Mouse (Mus musculus) midbrain, embryonic 16.5 days (tissue): ENCODE results near the gene Ass1. TPM values are rescaled to one million over a fixed set of nuclear protein-coding genes. Genes with fewer than 3 reads are reported as not detected.

Experiments
- ATAC-seq: fragments of 200-750 bp; cut with Nextera tagmentation; 2 replicates; pipeline ENCODE4 v1.8.0; 2017; ENCODE audit warnings: moderate TSS enrichment
- H3K27ac ChIP-seq: fragments of 300-500 bp; sonication (generic); 2 replicates; pipeline ENCODE4 v1.5.1; 2014; ENCODE audit warnings: mild to moderate bottlenecking, low read length, mixed read lengths
- H3K27me3 ChIP-seq: fragments of 300-500 bp; sonication (generic); 2 replicates; pipeline ENCODE4 v1.6.1; 2014; ENCODE audit warnings: low read depth, low read length, mixed read lengths; ENCODE audit not compliant: control insufficient read depth, insufficient read depth
- H3K36me3 ChIP-seq: fragments of 300-500 bp; sonication (generic); 2 replicates; pipeline ENCODE4 v1.6.1; 2014; ENCODE audit warnings: mild to moderate bottlenecking, low read length, moderate library complexity, mixed read lengths; ENCODE audit not compliant: control insufficient read depth, insufficient read depth
- H3K4me1 ChIP-seq: fragments of 300-500 bp; sonication (generic); 2 replicates; pipeline ENCODE4 v1.6.1; 2014; ENCODE audit warnings: mild to moderate bottlenecking, low read length, mixed read lengths; ENCODE audit not compliant: control insufficient read depth, insufficient read depth
- H3K4me2 ChIP-seq: fragments of 300-500 bp; sonication (generic); 2 replicates; pipeline ENCODE4 v1.6.1; 2014; ENCODE audit warnings: mild to moderate bottlenecking, low read length, mixed read lengths
- H3K4me3 ChIP-seq: fragments of 300-500 bp; sonication (generic); 2 replicates; pipeline ENCODE4 v1.5.1; 2014; ENCODE audit warnings: low read depth, mild to moderate bottlenecking, low read length, moderate library complexity, mixed read lengths
- H3K9ac ChIP-seq: fragments of 300-500 bp; sonication (generic); 2 replicates; pipeline ENCODE4 v1.6.1; 2014; ENCODE audit warnings: low read depth, low read length, mixed read lengths
- H3K9me3 ChIP-seq: fragments of 300-500 bp; sonication (generic); replicated peaks from 2 replicates; pipeline ENCODE4 v1.6.1; 2014; ENCODE audit warnings: mild to moderate bottlenecking, low read length, mixed read lengths; ENCODE audit not compliant: control insufficient read depth, poor library complexity, severe bottlenecking
- WGBS: fragments of 180-500 bp; shearing (Covaris S2); extraction: QIAGEN DNeasy Blood & Tissue Kit; methylation state at CpG from one replicate; pipeline ENCODE4 v1.1.7; 2014; 5-methylcytosine and 5-hydroxymethylcytosine counted together
- polyA plus RNA-seq: library from polyadenylated mRNA; unstranded; fragments of >200 nt; fragmentation: Nextera tagmentation; extraction: Ambion mirVana; gene quantifications from 2 replicates; pipeline ENCODE4 v1.2.1, GENCODE M21; 2015

The Ass1 gene
- polyA plus RNA-seq, 1 experiment from 2014 or later = 12.0 TPM

DNA sequence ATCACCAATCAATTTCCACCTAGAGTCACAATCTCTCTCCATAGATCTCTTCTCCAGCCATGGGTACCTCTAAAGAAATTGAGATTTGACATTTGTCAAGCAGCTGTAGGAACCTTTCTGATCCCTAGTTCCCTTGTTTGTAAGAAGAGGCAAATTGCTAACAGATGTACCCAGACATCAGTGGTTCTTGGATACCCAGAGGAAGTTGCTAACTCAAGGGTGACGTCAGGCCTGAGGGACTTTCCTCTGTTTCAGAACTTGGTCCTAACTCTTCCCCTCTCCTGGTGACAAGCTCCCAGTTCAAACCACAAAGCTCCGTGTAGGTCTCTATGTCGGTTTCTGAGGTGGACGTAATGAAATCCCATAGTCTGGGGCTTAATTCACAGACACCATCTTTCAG, 24.0 kb upstream of the Ass1 start:
- ATAC-seq = no peak
- Histone ChIP-seq H3K27ac (no peak overlapping the region), H3K9me3 (no peaks in the 10 kb centered on the region), H3K27me3 (no peaks in the 10 kb centered on the region), H3K4me2 (no peak overlapping the region), H3K4me1 (peaks cover 12% of the 10 kb centered on the region), H3K9ac (no peak overlapping the region), H3K36me3 (no peaks in the 10 kb centered on the region), H3K4me3 (no peak overlapping the region)
- 73% methylated on average over 4 of the region's 4 CpGs for WGBS

- no peaks in the 10 kb centered on the region for H3K9me3 ChIP-seq
- H3K27ac ChIP-seq = no peak overlapping the region
- 34% methylated on average over 4 of the region's 4 CpGs for WGBS
- H3K4me1 ChIP-seq = peaks cover 8% of the 10 kb centered on the region
- H3K27me3 ChIP-seq = no peaks in the 10 kb centered on the region
- no peak for ATAC-seq
- no peaks in the 10 kb centered on the region for H3K36me3 ChIP-seq
- no peak overlapping the region for H3K9ac ChIP-seq
- no peak overlapping the region for H3K4me2 ChIP-seq
- no peak overlapping the region for H3K4me3 ChIP-seq
These were observed 23.6 kb upstream of the Ass1 start for GRCm38 (mm10) chr2:31446456-31446855.

- ATAC-seq = no peak
- no peaks in the 10 kb centered on the region for H3K9me3 ChIP-seq
- no peak overlapping the region for H3K4me2 ChIP-seq
- WGBS = 80% methylated on average over 2 of the region's 2 CpGs
- H3K36me3 ChIP-seq = no peaks in the 10 kb centered on the region
- no peaks in the 10 kb centered on the region for H3K27me3 ChIP-seq
- no peak overlapping the region for H3K9ac ChIP-seq
- no peak overlapping the region for H3K4me3 ChIP-seq
- peaks cover 7% of the 10 kb centered on the region; the same call in 1 of the 2 replicates for H3K4me1 ChIP-seq
- H3K27ac ChIP-seq = no peak overlapping the region
These were observed 22.5 kb upstream of the Ass1 start for GRCm38 (mm10) chr2:31447536-31447935.

DNA sequence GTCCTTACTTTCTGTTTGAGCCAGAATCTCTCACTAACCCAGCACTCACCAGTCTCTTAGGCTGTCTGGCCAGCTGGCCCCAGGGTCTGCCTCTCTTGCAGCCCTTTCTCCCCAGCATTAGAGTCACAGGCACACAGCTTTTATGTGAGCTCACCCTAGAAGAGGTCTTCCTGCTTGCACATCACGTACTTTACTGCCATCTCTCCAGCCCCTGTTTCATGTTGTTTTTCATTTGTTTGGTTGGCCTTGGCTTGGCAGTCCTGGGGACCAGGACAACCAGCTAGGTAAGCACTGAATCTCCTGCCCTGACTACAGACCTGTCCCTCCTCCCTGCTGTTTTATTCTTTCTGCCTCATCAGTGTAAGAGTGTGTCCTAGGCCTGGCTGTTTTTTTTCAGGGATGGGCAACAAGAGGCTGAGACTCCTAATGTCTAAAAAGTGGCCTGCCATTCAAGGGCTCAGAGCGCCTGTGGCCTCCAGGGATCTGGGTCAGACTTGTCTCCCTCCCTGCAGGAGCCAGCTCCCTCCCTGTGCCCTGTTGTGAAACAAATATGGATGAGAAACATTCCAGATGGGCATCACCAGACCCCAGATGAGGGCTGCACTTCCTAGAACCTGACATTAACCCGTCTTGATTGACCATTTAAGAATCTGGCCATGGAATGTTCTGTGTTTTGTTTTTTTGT, 21.1 kb upstream of the Ass1 start:
- ATAC-seq = no peak; the same call in 1 of the 2 replicates
- H3K4me2 ChIP-seq = no peak overlapping the region
- no peaks in the 10 kb centered on the region for H3K36me3 ChIP-seq
- no peaks in the 10 kb centered on the region for H3K9me3 ChIP-seq
- H3K27ac ChIP-seq = peak overlapping the region; percentile 2; the same call in 1 of the 2 replicates
- peaks cover 7% of the 10 kb centered on the region; the same call in 1 of the 2 replicates for H3K4me1 ChIP-seq
- H3K27me3 ChIP-seq = no peaks in the 10 kb centered on the region
- no peak overlapping the region for H3K9ac ChIP-seq
- no peak overlapping the region for H3K4me3 ChIP-seq
- 32% methylated on average over 3 of the region's 3 CpGs for WGBS

GRCm38 (mm10) chr2:31449441-31449815, 20.6 kb upstream of the Ass1 start:
- 32% methylated on average over 4 of the region's 4 CpGs for WGBS

GRCm38 (mm10) chr2:31449902-31450301, 20.1 kb upstream of the Ass1 start:
- Histone ChIP-seq H3K4me2 (no peak overlapping the region), H3K9me3 (no peaks in the 10 kb centered on the region), H3K27me3 (no peaks in the 10 kb centered on the region), H3K4me3 (no peak overlapping the region), H3K36me3 (no peaks in the 10 kb centered on the region), H3K9ac (no peak overlapping the region), H3K27ac (no peak overlapping the region), H3K4me1 (peaks cover 7% of the 10 kb centered on the region; the same call in 1 of the 2 replicates)
- ATAC-seq = no peak
- WGBS = 95% methylated on average over 4 of the region's 4 CpGs

More at GRCm38 (mm10) chr2:31449441-31449815, 20.6 kb upstream of the Ass1 start:
- Histone ChIP-seq H3K9me3 (no peaks in the 10 kb centered on the region), H3K27ac (no peak overlapping the region; the same call in 1 of the 2 replicates), H3K4me1 (peaks cover 7% of the 10 kb centered on the region; the same call in 1 of the 2 replicates), H3K27me3 (no peaks in the 10 kb centered on the region), H3K36me3 (no peaks in the 10 kb centered on the region), H3K4me2 (no peak overlapping the region), H3K9ac (no peak overlapping the region), H3K4me3 (no peak overlapping the region)
- peak; percentile 64 for ATAC-seq

GRCm38 (mm10) chr2:31450661-31451060, 19.3 kb upstream of the Ass1 start:
- no peak overlapping the region for H3K9ac ChIP-seq
- no peaks in the 10 kb centered on the region for H3K36me3 ChIP-seq
- no peaks in the 10 kb centered on the region for H3K9me3 ChIP-seq
- H3K4me3 ChIP-seq = no peak overlapping the region
- peaks cover 7% of the 10 kb centered on the region; the same call in 1 of the 2 replicates for H3K4me1 ChIP-seq
- H3K27ac ChIP-seq = no peak overlapping the region
- no peak overlapping the region for H3K4me2 ChIP-seq
- H3K27me3 ChIP-seq = no peaks in the 10 kb centered on the region
- no peak for ATAC-seq
- 30% methylated on average over 3 of the region's 3 CpGs for WGBS

DNA sequence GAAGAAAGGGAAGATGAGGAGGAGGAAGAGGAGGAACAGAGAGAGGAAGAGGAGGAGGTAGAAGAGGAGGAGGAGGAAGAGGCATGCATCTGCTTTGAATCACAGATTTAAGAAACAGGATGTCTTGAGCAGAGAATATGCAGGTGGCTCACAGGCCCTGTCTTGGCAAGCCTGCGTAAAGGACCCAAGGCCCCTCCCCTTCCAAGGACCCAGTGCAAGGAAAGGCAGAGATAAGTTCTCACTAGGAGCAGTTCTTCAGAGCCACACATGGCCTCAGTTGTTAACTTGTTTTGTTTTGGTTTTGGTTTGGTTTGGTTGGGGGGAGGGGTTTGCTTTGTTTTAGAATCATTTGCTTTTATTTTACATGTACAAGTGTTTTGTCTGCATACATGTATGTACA, 18.5 kb upstream of the Ass1 start:
- no peaks in the 10 kb centered on the region for H3K9me3 ChIP-seq
- no peak overlapping the region for H3K27ac ChIP-seq
- no peak overlapping the region for H3K9ac ChIP-seq
- no peak overlapping the region for H3K4me2 ChIP-seq
- no peaks in the 10 kb centered on the region for H3K36me3 ChIP-seq
- H3K27me3 ChIP-seq = no peaks in the 10 kb centered on the region
- 73% methylated on average over 1 of the region's 1 CpGs for WGBS
- ATAC-seq = no peak
- H3K4me3 ChIP-seq = no peak overlapping the region
- H3K4me1 ChIP-seq = peaks cover 7% of the 10 kb centered on the region; the same call in 1 of the 2 replicates

DNA sequence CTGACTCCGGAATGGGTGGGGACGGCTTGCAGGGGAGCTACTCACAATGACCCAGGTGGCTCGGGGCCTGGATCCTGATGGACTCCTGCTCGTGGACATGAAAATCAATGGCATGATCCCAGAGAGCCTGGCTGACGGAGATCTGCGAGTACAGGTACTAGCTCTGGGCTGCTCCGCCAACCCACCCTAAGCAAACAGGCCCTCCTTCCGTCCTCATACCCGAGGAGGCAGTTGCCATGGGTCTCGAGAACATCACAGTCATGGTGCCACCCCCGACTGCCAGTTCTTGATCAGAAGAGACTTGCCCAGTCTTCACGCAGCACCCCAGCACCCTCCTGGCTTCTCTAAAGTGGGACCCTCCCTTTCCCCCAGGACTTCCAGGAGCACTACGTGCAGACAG, 17.0 kb upstream of the Ass1 start:
- Histone ChIP-seq H3K27ac (no peak overlapping the region), H3K27me3 (no peaks in the 10 kb centered on the region), H3K4me2 (no peak overlapping the region), H3K9ac (no peak overlapping the region), H3K4me3 (no peak overlapping the region), H3K9me3 (no peaks in the 10 kb centered on the region), H3K4me1 (peaks cover 7% of the 10 kb centered on the region; the same call in 1 of the 2 replicates), H3K36me3 (no peaks in the 10 kb centered on the region)
- whole genome bisulfite sequencing = 83% methylated on average over 13 of the region's 13 CpGs
- ATAC-seq = no peak
